Mouse (Mus musculus) frontal cortex, postnatal 10 days (tissue): ENCODE results near the gene Pomt1.
A peak's percentile ranks its signal among the peaks of the same experiment; 100 is the strongest.

Experiments used
- DNase-seq, 2 experiments: peaks; one replicate each; pipeline ENCODE4 v3.0.0; 2022; ENCODE audit warnings: low spot score in 2 of 2, mixed read lengths in 1 of 2

Gene Pomt1

GRCm38 (mm10) chr2:32221577-32221976 is 14.8 kb upstream of the Pomt1 start:
- no peak for DNase-seq

GRCm38 (mm10) chr2:32222057-32222456 is 14.3 kb upstream of the Pomt1 start:
- no peak for DNase-seq

GRCm38 (mm10) chr2:32235433-32235832 is 957 bp upstream of the Pomt1 start:
- DNase-seq: no peak

GRCm38 (mm10) chr2:32236760-32237487 is 534 bp downstream of the Pomt1 start:
- DNase-seq: peak in 1 of 2 experiments; percentile 29

- DNase-seq: no peak
Observed at GRCm38 (mm10) chr2:32237571-32237970, 1.2 kb downstream of the Pomt1 start.

- no peak for DNase-seq
Observed at GRCm38 (mm10) chr2:32238708-32239435, 2.5 kb downstream of the Pomt1 start.

GRCm38 (mm10) chr2:32240591-32240990 is 4.2 kb downstream of the Pomt1 start:
- no peak for DNase-seq

GRCm38 (mm10) chr2:32242986-32243385 is 6.6 kb downstream of the Pomt1 start:
- no peak for DNase-seq

- DNase-seq: no peak
Observed at GRCm38 (mm10) chr2:32246741-32247140, 10.4 kb downstream of the Pomt1 start.

GRCm38 (mm10) chr2:32248377-32249361 is 12.3 kb downstream of the Pomt1 start:
- no peak for DNase-seq

- no peak for DNase-seq
Observed at GRCm38 (mm10) chr2:32251791-32252527, 15.6 kb downstream of the Pomt1 start.

GRCm38 (mm10) chr2:32252658-32253057 is 16.3 kb downstream of the Pomt1 start:
- DNase-seq: no peak

- DNase-seq: no peak
Observed at GRCm38 (mm10) chr2:32253352-32253751, 17.0 kb downstream of the Pomt1 start.

- no peak for DNase-seq
Observed at GRCm38 (mm10) chr2:32254563-32254962, 18.2 kb downstream of the Pomt1 start.

- no peak for DNase-seq
Observed at GRCm38 (mm10) chr2:32256273-32256672, 19.9 kb downstream of the Pomt1 start.

GRCm38 (mm10) chr2:32258887-32259533 is 22.6 kb downstream of the Pomt1 start:
- no peak for DNase-seq

GRCm38 (mm10) chr2:32259657-32260417 is 23.4 kb downstream of the Pomt1 start, which contains the start of gene Uck1:
Uck1 (minus strand) TSS chr2:32260159.
- DNase-seq: peak; percentile 85 to 87

GRCm38 (mm10) chr2:32260635-32261034 is 24.2 kb downstream of the Pomt1 start:
- DNase-seq: no peak

GRCm38 (mm10) chr2:32275823-32276222 is 39.4 kb downstream of the Pomt1 start:
- no peak for DNase-seq

- no peak for DNase-seq
Observed at GRCm38 (mm10) chr2:32282289-32282688, 45.9 kb downstream of the Pomt1 start.
